Mouse (Mus musculus) limb, embryonic 12.5 days (tissue): ENCODE measurements around the gene Tbc1d2. TPM values are rescaled to one million over a fixed set of nuclear protein-coding genes. Genes with fewer than 3 reads are reported as not detected.
A peak's percentile ranks its signal among the peaks of the same experiment; 100 is the strongest.

Experiments used
- ATAC-seq: fragments of 200-750 bp; cut with Nextera tagmentation; 2 replicates; pipeline ENCODE4 v1.8.0; 2017; ENCODE audit warnings: low read depth, moderate TSS enrichment; ENCODE audit not compliant: insufficient number of reproducible peaks, insufficient read depth, low FRiP score, low TSS enrichment
- H3K27ac ChIP-seq: fragments of 300-500 bp; sonication (generic); 2 replicates; pipeline ENCODE4 v1.5.1; 2016; ENCODE audit warnings: mild to moderate bottlenecking, moderate library complexity
- H3K27me3 ChIP-seq: fragments of 300-500 bp; sonication (generic); 2 replicates; pipeline ENCODE4 v1.6.1; 2016; ENCODE audit warnings: mild to moderate bottlenecking, moderate library complexity
- H3K36me3 ChIP-seq: fragments of 300-500 bp; sonication (generic); 2 replicates; pipeline ENCODE4 v1.6.1; 2016; ENCODE audit warnings: mild to moderate bottlenecking, moderate library complexity
- H3K4me1 ChIP-seq: fragments of 300-500 bp; sonication (generic); replicated peaks from 2 replicates; pipeline ENCODE4 v1.6.1; 2016
- H3K4me2 ChIP-seq: fragments of 300-500 bp; sonication (generic); 2 replicates; pipeline ENCODE4 v1.6.1; 2016; ENCODE audit warnings: mild to moderate bottlenecking, moderate library complexity
- H3K4me3 ChIP-seq: fragments of 300-500 bp; sonication (generic); replicated peaks from 2 replicates; pipeline ENCODE4 v1.5.1; 2016; ENCODE audit warnings: mild to moderate bottlenecking
- H3K9ac ChIP-seq: fragments of 300-500 bp; sonication (generic); replicated peaks from 2 replicates; pipeline ENCODE4 v1.6.1; 2016; ENCODE audit warnings: mild to moderate bottlenecking, moderate library complexity
- H3K9me3 ChIP-seq: fragments of 300-500 bp; sonication (generic); 2 replicates; pipeline ENCODE4 v1.6.1; 2016; ENCODE audit warnings: mild to moderate bottlenecking, moderate library complexity
- WGBS: fragments of 180-500 bp; shearing (Covaris S2); methylation state at CpG from one replicate; pipeline ENCODE4 v1.1.7; 2016; 5-methylcytosine and 5-hydroxymethylcytosine counted together
- polyA plus RNA-seq: library from polyadenylated mRNA; unstranded; fragments of >200 nt; fragmentation: Nextera tagmentation; extraction: Ambion mirVana; gene quantifications from 2 replicates; pipeline ENCODE4 v1.2.1, GENCODE M21; 2016

Gene Tbc1d2
- polyA plus RNA-seq, 1 experiment from 2014 or later: 2.1 TPM

GRCm38 (mm10) chr4:46666420-46666819 lies 16.4 kb upstream of the Tbc1d2 start:
- Histone ChIP-seq H3K4me1 (peaks cover 17% of the 10 kb centered on the region), H3K27me3 (no peaks in the 10 kb centered on the region; the same call in 1 of the 2 replicates), H3K9me3 (no peaks in the 10 kb centered on the region), H3K27ac (no peak overlapping the region), H3K4me3 (no peak overlapping the region), H3K9ac (no peak overlapping the region), H3K4me2 (no peak overlapping the region), H3K36me3 (no peaks in the 10 kb centered on the region)
- ATAC-seq: no peak
- 70% methylated on average over 5 of the region's 5 CpGs for WGBS

GRCm38 (mm10) chr4:46665371-46665774 lies 15.4 kb upstream of the Tbc1d2 start:
- ATAC-seq: no peak
- H3K4me1 ChIP-seq: peaks cover 17% of the 10 kb centered on the region
- no peaks in the 10 kb centered on the region for H3K36me3 ChIP-seq
- WGBS: 4% methylated on average over 5 of the region's 8 CpGs
- H3K9me3 ChIP-seq: 0 out of 2 replicates have a peak, but pooled peaks cover 5% of the 10 kb centered on the region
- H3K27ac ChIP-seq: no peak overlapping the region
- no peak overlapping the region for H3K9ac ChIP-seq
- peak overlapping the region; percentile 77 for H3K4me2 ChIP-seq
- peaks cover under 1% of the 10 kb centered on the region; the same call in 1 of the 2 replicates for H3K27me3 ChIP-seq
- H3K4me3 ChIP-seq: 0 out of 2 replicates have a peak overlapping the region, but pooled peaks have one; percentile 9

- peaks cover 17% of the 10 kb centered on the region for H3K4me1 ChIP-seq
- peak overlapping the region; percentile 94 for H3K27ac ChIP-seq
- H3K9me3 ChIP-seq: 0 out of 2 replicates have a peak, but pooled peaks cover 7% of the 10 kb centered on the region
- peak overlapping the region; percentile 77 for H3K4me2 ChIP-seq
- H3K9ac ChIP-seq: peak overlapping the region; percentile 73
- no peaks in the 10 kb centered on the region for H3K36me3 ChIP-seq
- ATAC-seq: peak; percentile 84
- peak overlapping the region; percentile 43 for H3K4me3 ChIP-seq
- WGBS: 2% methylated on average over 34 of the region's 34 CpGs
- peaks cover 6% of the 10 kb centered on the region; the same call in 1 of the 2 replicates for H3K27me3 ChIP-seq
Observed at GRCm38 (mm10) chr4:46664123-46665009, 14.4 kb upstream of the Tbc1d2 start.

- Histone ChIP-seq H3K4me1 (peaks cover 17% of the 10 kb centered on the region), H3K27ac (no peak overlapping the region), H3K4me3 (no peak overlapping the region), H3K4me2 (no peak overlapping the region), H3K36me3 (no peaks in the 10 kb centered on the region), H3K27me3 (peaks cover 6% of the 10 kb centered on the region; the same call in 1 of the 2 replicates), H3K9me3 (0 out of 2 replicates have a peak, but pooled peaks cover 7% of the 10 kb centered on the region), H3K9ac (no peak overlapping the region)
- WGBS: 76% methylated on average over 9 of the region's 9 CpGs
- no peak for ATAC-seq
Observed at GRCm38 (mm10) chr4:46661433-46661832, 11.4 kb upstream of the Tbc1d2 start.

GRCm38 (mm10) chr4:46658946-46659345 lies 8.9 kb upstream of the Tbc1d2 start:
- H3K4me3 ChIP-seq: no peak overlapping the region
- H3K27ac ChIP-seq: no peak overlapping the region
- peaks cover 9% of the 10 kb centered on the region; the same call in 1 of the 2 replicates for H3K27me3 ChIP-seq
- ATAC-seq: no peak
- H3K4me2 ChIP-seq: no peak overlapping the region
- 0 out of 2 replicates have a peak, but pooled peaks cover 7% of the 10 kb centered on the region for H3K9me3 ChIP-seq
- peaks cover 7% of the 10 kb centered on the region for H3K4me1 ChIP-seq
- no peaks in the 10 kb centered on the region for H3K36me3 ChIP-seq
- WGBS: 75% methylated on average over 5 of the region's 5 CpGs
- H3K9ac ChIP-seq: no peak overlapping the region

GRCm38 (mm10) chr4:46657116-46657515 lies 7.1 kb upstream of the Tbc1d2 start:
- no peak overlapping the region for H3K4me2 ChIP-seq
- no peak overlapping the region for H3K27ac ChIP-seq
- ATAC-seq: no peak
- no peaks in the 10 kb centered on the region for H3K4me1 ChIP-seq
- WGBS: 15% methylated on average over 5 of the region's 5 CpGs
- peaks cover 14% of the 10 kb centered on the region for H3K27me3 ChIP-seq
- 0 out of 2 replicates have a peak, but pooled peaks cover 7% of the 10 kb centered on the region for H3K9me3 ChIP-seq
- H3K9ac ChIP-seq: no peak overlapping the region
- no peak overlapping the region for H3K4me3 ChIP-seq
- H3K36me3 ChIP-seq: no peaks in the 10 kb centered on the region

GRCm38 (mm10) chr4:46655956-46656355 lies 5.9 kb upstream of the Tbc1d2 start:
- H3K4me1 ChIP-seq: peaks cover 1% of the 10 kb centered on the region
- H3K4me3 ChIP-seq: no peak overlapping the region
- ATAC-seq: no peak
- no peaks in the 10 kb centered on the region for H3K36me3 ChIP-seq
- no peak overlapping the region for H3K27ac ChIP-seq
- no peak overlapping the region for H3K4me2 ChIP-seq
- H3K27me3 ChIP-seq: peaks cover 26% of the 10 kb centered on the region
- H3K9me3 ChIP-seq: 0 out of 2 replicates have a peak, but pooled peaks cover 7% of the 10 kb centered on the region
- 75% methylated on average over 2 of the region's 2 CpGs for WGBS
- H3K9ac ChIP-seq: no peak overlapping the region

GRCm38 (mm10) chr4:46655298-46655697 lies 5.3 kb upstream of the Tbc1d2 start:
- 57% methylated on average over 1 of the region's 1 CpGs for WGBS
- 0 out of 2 replicates have a peak, but pooled peaks cover under 1% of the 10 kb centered on the region for H3K9me3 ChIP-seq
- H3K9ac ChIP-seq: no peak overlapping the region
- H3K27me3 ChIP-seq: peaks cover 26% of the 10 kb centered on the region
- peaks cover 7% of the 10 kb centered on the region for H3K4me1 ChIP-seq
- H3K4me3 ChIP-seq: no peak overlapping the region
- no peak for ATAC-seq
- no peak overlapping the region for H3K27ac ChIP-seq
- H3K4me2 ChIP-seq: no peak overlapping the region
- no peaks in the 10 kb centered on the region for H3K36me3 ChIP-seq

GRCm38 (mm10) chr4:46649161-46649560 lies 848 bp downstream of the Tbc1d2 start:
- WGBS: 58% methylated on average over 4 of the region's 4 CpGs
- H3K9ac ChIP-seq: no peak overlapping the region

GRCm38 (mm10) chr4:46643676-46644112 lies 6.3 kb downstream of the Tbc1d2 start:
- ATAC-seq: no peak
- 90% methylated on average over 8 of the region's 8 CpGs for WGBS
- Histone ChIP-seq H3K4me2 (no peak overlapping the region), H3K4me1 (0 out of 2 replicates have a peak, but pooled peaks cover 6% of the 10 kb centered on the region), H3K27ac (no peak overlapping the region), H3K4me3 (no peak overlapping the region), H3K36me3 (no peaks in the 10 kb centered on the region), H3K9me3 (no peaks in the 10 kb centered on the region), H3K27me3 (peaks cover 9% of the 10 kb centered on the region), H3K9ac (no peak overlapping the region)

More at GRCm38 (mm10) chr4:46649161-46649560, 848 bp downstream of the Tbc1d2 start:
- peaks cover 42% of the 10 kb centered on the region for H3K27me3 ChIP-seq
- H3K27ac ChIP-seq: no peak overlapping the region
- no peaks in the 10 kb centered on the region for H3K36me3 ChIP-seq
- peak overlapping the region; percentile 64 for H3K4me3 ChIP-seq
- no peaks in the 10 kb centered on the region for H3K9me3 ChIP-seq
- no peak for ATAC-seq
- peak overlapping the region; percentile 92 for H3K4me2 ChIP-seq
- peaks cover 11% of the 10 kb centered on the region for H3K4me1 ChIP-seq

GRCm38 (mm10) chr4:46642924-46643675 lies 6.9 kb downstream of the Tbc1d2 start:
- WGBS: 68% methylated on average over 8 of the region's 8 CpGs
- Histone ChIP-seq H3K27ac (peak overlapping the region; percentile 59; the same call in 1 of the 2 replicates), H3K4me3 (no peak overlapping the region), H3K9ac (no peak overlapping the region), H3K4me2 (no peak overlapping the region), H3K4me1 (0 out of 2 replicates have a peak, but pooled peaks cover 6% of the 10 kb centered on the region), H3K36me3 (no peaks in the 10 kb centered on the region), H3K9me3 (no peaks in the 10 kb centered on the region), H3K27me3 (peaks cover 4% of the 10 kb centered on the region)
- no peak for ATAC-seq
